In the genomic region with DNA sequence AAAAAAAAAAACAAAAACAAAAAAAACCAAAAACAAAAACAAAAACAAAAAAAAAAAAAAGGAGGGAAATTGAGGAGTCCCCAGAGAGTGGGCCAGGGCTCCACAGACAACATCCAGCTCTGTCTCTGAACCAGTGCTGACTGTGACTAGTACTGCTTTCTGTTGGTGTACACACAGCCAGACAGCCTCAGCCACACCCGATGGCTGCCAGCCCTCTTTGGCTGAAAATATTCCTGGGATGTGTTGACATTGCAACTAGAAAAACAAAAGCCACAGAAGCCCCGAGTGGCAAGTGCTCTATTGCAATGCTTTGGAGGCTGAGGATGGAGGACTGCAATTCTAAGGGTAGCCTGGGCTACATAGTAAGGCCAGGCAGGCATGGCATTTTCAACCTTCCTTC, we compare ENCODE assay signal across 25 mouse cellular contexts. TPM values are rescaled to one million over a fixed set of nuclear protein-coding genes. Genes with fewer than 3 reads are reported as not detected.
DNase-seq lines count a peak whose midpoint lies in the region; ATAC-seq lines count a peak whose summit lies in the region.
"Had no signal": no experiment of that assay in that cellular context is flagged by ENCODE, and none has a peak within 500 bp of the region (broad histone marks: within the 10 kb centered on the region; RNA-seq: fewer than 3 reads in every experiment).

No protein-coding gene starts in this region.

- peaks cover under 1% of the 10 kb centered on the region; the same call in 1 of the 2 replicates for H3K27me3 ChIP-seq in lung, embryonic 16.5 days (ENCODE audit: control insufficient read depth, insufficient read depth, low read depth, low read length)
- H3K27me3 ChIP-seq in kidney, embryonic 16.5 days (ENCODE audit: insufficient read depth, low read length), result 0 out of 2 replicates have a peak, but pooled peaks cover 4% of the 10 kb centered on the region

- WGBS in lung, embryonic 16.5 days, result 18% methylated on average over 2 of the region's 2 CpGs
- WGBS in kidney, embryonic 16.5 days, result 43% methylated on average over 2 of the region's 2 CpGs

- H3K9me3 ChIP-seq in lung, embryonic 16.5 days (ENCODE audit: control insufficient read depth, low read length), result no peaks in the 10 kb centered on the region
- no peaks in the 10 kb centered on the region for H3K9me3 ChIP-seq in kidney, embryonic 16.5 days (ENCODE audit: low read length)
- H3K9me3 ChIP-seq: forebrain, embryonic 10.5 days; hindbrain, embryonic 12.5 days; limb, embryonic 12.5 days; midbrain, embryonic 10.5 days; stomach, embryonic 15.5 days had no signal

- intact Hi-C loops in heart, postnatal 25 days (cut with DNase I), result no loop called here

- H3K4me3 ChIP-seq in lung, embryonic 16.5 days (ENCODE audit: low read length), result no peak overlapping the region
- no peak overlapping the region for H3K4me3 ChIP-seq in kidney, embryonic 16.5 days (ENCODE audit: low read length)
- H3K4me3 ChIP-seq: forebrain, embryonic 10.5 days; hindbrain, embryonic 12.5 days; limb, embryonic 12.5 days; midbrain, embryonic 10.5 days; stomach, embryonic 15.5 days had no signal

- DNase-seq in heart, postnatal 25 days (ENCODE audit: low spot score), result peak; percentile 35
- no peak for DNase-seq in heart, adult 8-10 months (ENCODE audit: low spot score)
- peak; percentile 57 for DNase-seq in urinary bladder, postnatal 14 days (ENCODE audit: low spot score)
- no peak for DNase-seq in urinary bladder, adult 18-20 months (ENCODE audit: low spot score in 2 of 2)
- no peak for DNase-seq in adrenal gland, adult 8-10 months
- DNase-seq: cerebellum, adult 11-12 months; cerebellum, postnatal 14 days; kidney, postnatal 36 days; layer of hippocampus, postnatal 36 days; thymus, postnatal 25 days had no signal

- ATAC-seq in lung, embryonic 16.5 days (ENCODE audit: low read depth), result peak; percentile 32
- ATAC-seq in kidney, embryonic 16.5 days (ENCODE audit: low FRiP score, low TSS enrichment), result no peak
- ATAC-seq: activated CD4-positive, CD25-positive, alpha-beta regulatory T cell, adult 4 months; forebrain, embryonic 16.5 days; intestine, postnatal 0 days had no signal

- H3K9ac ChIP-seq in lung, embryonic 16.5 days (ENCODE audit: low read length), result no peak overlapping the region
- H3K9ac ChIP-seq in kidney, embryonic 16.5 days (replicated peaks; ENCODE audit: low read length), result no peak overlapping the region
- H3K9ac ChIP-seq: hindbrain, embryonic 12.5 days; limb, embryonic 12.5 days; liver, embryonic 14.5 days; stomach, embryonic 15.5 days had no signal

- H3K4me2 ChIP-seq in lung, embryonic 16.5 days (ENCODE audit: low read depth, low read length), result no peak overlapping the region
- H3K4me2 ChIP-seq in kidney, embryonic 16.5 days (replicated peaks; ENCODE audit: low read depth, low read length), result no peak overlapping the region
- H3K4me2 ChIP-seq: hindbrain, embryonic 12.5 days; limb, embryonic 12.5 days; stomach, embryonic 15.5 days had no signal

- no peak overlapping the region for H3K27ac ChIP-seq in lung, embryonic 16.5 days (ENCODE audit: low read length)
- no peak overlapping the region for H3K27ac ChIP-seq in kidney, embryonic 16.5 days (ENCODE audit: low read length)
- H3K27ac ChIP-seq: forebrain, embryonic 10.5 days; hindbrain, embryonic 12.5 days; limb, embryonic 12.5 days; liver, embryonic 14.5 days; midbrain, embryonic 10.5 days; stomach, embryonic 15.5 days had no signal

- H3K36me3 ChIP-seq in lung, embryonic 16.5 days (ENCODE audit: control insufficient read depth, insufficient read depth, low read length), result peaks cover 28% of the 10 kb centered on the region
- peaks cover 28% of the 10 kb centered on the region for H3K36me3 ChIP-seq in kidney, embryonic 16.5 days (ENCODE audit: insufficient read depth, low read length)

- H3K4me1 ChIP-seq in lung, embryonic 16.5 days (replicated peaks; ENCODE audit: control insufficient read depth, insufficient read depth, low read length), result peaks cover 17% of the 10 kb centered on the region
- H3K4me1 ChIP-seq in kidney, embryonic 16.5 days (ENCODE audit: insufficient read depth, low read length), result peaks cover 12% of the 10 kb centered on the region; the same call in 1 of the 2 replicates
- H3K4me1 ChIP-seq: hindbrain, embryonic 12.5 days had no signal

RNA-seq across cellular contexts. Expression of a gene that starts 5.4 kb away (rescaled TPM):
- 1 to 10 TPM; 7.7 to 9.6 TPM for total RNA-seq in heart, postnatal 25 days (2021)
- total RNA-seq in heart, adult 8-10 months (2022), result 10 to 100 TPM in 2 of 4 experiments, 1 to 10 TPM in 2; 7.5 to 11.3 (median 9.9) TPM
- 76.2 and 93.0 TPM in 2 replicates for polyA plus RNA-seq in lung, embryonic 16.5 days (2015; fragmentation: Nextera tagmentation; extraction: Ambion mirVana)
- 14.2 and 18.0 TPM in 2 replicates for polyA plus RNA-seq in kidney, embryonic 16.5 days (2015; fragmentation: Nextera tagmentation; extraction: Ambion mirVana)
- 10 to 100 TPM; 14.9 to 33.1 (median 22.2) TPM for total RNA-seq in adrenal gland, adult 8-10 months (2022)

RNA-seq across cellular contexts. Expression of a gene that starts 7.8 kb away (rescaled TPM):
- total RNA-seq in heart, postnatal 25 days (2021), result 100 to 1,000 TPM; 143 to 144 TPM
- total RNA-seq in heart, adult 8-10 months (2022), result 100 to 1,000 TPM; 135 to 142 (median 136) TPM
- polyA plus RNA-seq in lung, embryonic 16.5 days (2015; fragmentation: Nextera tagmentation; extraction: Ambion mirVana), result 156 TPM in 2 replicates
- polyA plus RNA-seq in kidney, embryonic 16.5 days (2015; fragmentation: Nextera tagmentation; extraction: Ambion mirVana), result 161 and 169 TPM in 2 replicates
- 100 to 1,000 TPM; 124 to 131 (median 129) TPM for total RNA-seq in adrenal gland, adult 8-10 months (2022)

RNA-seq across cellular contexts. Expression of a gene that starts 18.8 kb away (rescaled TPM):
- under 1 TPM; 0.26 to 0.64 TPM for total RNA-seq in heart, postnatal 25 days (2021)
- 1 to 10 TPM in 1 of 4 experiments, under 1 TPM in 3; 0.27 to 1.9 (median 0.74) TPM for total RNA-seq in heart, adult 8-10 months (2022)
- polyA plus RNA-seq in lung, embryonic 16.5 days (2015; fragmentation: Nextera tagmentation; extraction: Ambion mirVana), result 2.2 and 4.2 TPM in 2 replicates
- 0.84 and 0.91 TPM in 2 replicates for polyA plus RNA-seq in kidney, embryonic 16.5 days (2015; fragmentation: Nextera tagmentation; extraction: Ambion mirVana)
- total RNA-seq in adrenal gland, adult 8-10 months (2022), result 1 to 10 TPM; 1.6 to 7.8 (median 5.4) TPM
- total RNA-seq: midbrain, postnatal 0 days; neutrophil, adult 5-6 weeks had no signal
- polyA plus RNA-seq: forebrain, embryonic 16.5 days had no signal

RNA-seq across cellular contexts. Expression of a gene that starts 21.5 kb away (rescaled TPM):
- total RNA-seq in heart, postnatal 25 days (2021), result not detected
- under 1 TPM in 1 of 4 experiments, not detected in 3; 0.12 TPM for total RNA-seq in heart, adult 8-10 months (2022)
- polyA plus RNA-seq in lung, embryonic 16.5 days (2015; fragmentation: Nextera tagmentation; extraction: Ambion mirVana), result 0.24 and 0.33 TPM in 2 replicates
- 0.39 and 0.45 TPM in 2 replicates for polyA plus RNA-seq in kidney, embryonic 16.5 days (2015; fragmentation: Nextera tagmentation; extraction: Ambion mirVana)
- under 1 TPM; 0.23 to 0.94 (median 0.50) TPM for total RNA-seq in adrenal gland, adult 8-10 months (2022)
- total RNA-seq: granulocyte monocyte progenitor cell, adult 5-6 weeks; neutrophil, adult 5-6 weeks had no signal
- polyA plus RNA-seq: activated CD4-positive, CD25-positive, alpha-beta regulatory T cell, adult 4 months; embryonic facial prominence, embryonic 11.5 days; limb, embryonic 12.5 days; midbrain, embryonic 10.5 days had no signal

RNA-seq across cellular contexts. Expression of a gene that starts 33.8 kb away (rescaled TPM):
- total RNA-seq in heart, postnatal 25 days (2021), result 1 to 10 TPM; 4.2 to 6.7 TPM
- 1 to 10 TPM; 1.8 to 6.8 (median 4.6) TPM for total RNA-seq in heart, adult 8-10 months (2022)
- 63.5 and 67.2 TPM in 2 replicates for polyA plus RNA-seq in lung, embryonic 16.5 days (2015; fragmentation: Nextera tagmentation; extraction: Ambion mirVana)
- polyA plus RNA-seq in kidney, embryonic 16.5 days (2015; fragmentation: Nextera tagmentation; extraction: Ambion mirVana), result 35.1 and 37.7 TPM in 2 replicates
- 10 to 100 TPM; 18.8 to 36.9 (median 26.6) TPM for total RNA-seq in adrenal gland, adult 8-10 months (2022)

Comparison
In these comparisons a context has a peak if more than half of its experiments do, and no peak if none do; other contexts are left out.
1. DNase-seq: peak in heart, postnatal 25 days (single experiment) and urinary bladder, postnatal 14 days (single experiment); none in heart, adult 8-10 months (single experiment), urinary bladder, adult 18-20 months (0 of 2) and adrenal gland, adult 8-10 months (single experiment).